Mouse (Mus musculus): ENCODE measurements around the gene Hhat.

Hhat gene

DNA sequence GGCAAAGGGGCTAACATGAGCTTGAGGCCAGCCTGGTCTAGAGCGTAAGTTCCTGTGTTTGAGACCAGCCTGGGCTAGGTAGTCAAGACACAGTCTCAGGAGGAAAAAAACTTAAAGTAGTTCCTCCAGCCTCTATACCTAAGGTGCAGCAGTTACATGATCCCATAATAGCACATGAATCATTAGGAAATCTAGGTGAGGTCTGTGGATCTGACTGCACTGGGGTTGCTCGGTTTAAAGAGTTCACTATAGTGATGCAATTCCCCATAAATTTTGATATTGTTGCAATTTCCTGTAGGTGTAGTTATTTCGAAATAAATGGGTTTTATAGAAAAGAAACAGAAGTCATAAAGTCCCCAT, 26.2 kb downstream of the Hhat start:
- DNase-seq (ENCODE audit: extremely low spot score, low spot score), result no peak

DNA sequence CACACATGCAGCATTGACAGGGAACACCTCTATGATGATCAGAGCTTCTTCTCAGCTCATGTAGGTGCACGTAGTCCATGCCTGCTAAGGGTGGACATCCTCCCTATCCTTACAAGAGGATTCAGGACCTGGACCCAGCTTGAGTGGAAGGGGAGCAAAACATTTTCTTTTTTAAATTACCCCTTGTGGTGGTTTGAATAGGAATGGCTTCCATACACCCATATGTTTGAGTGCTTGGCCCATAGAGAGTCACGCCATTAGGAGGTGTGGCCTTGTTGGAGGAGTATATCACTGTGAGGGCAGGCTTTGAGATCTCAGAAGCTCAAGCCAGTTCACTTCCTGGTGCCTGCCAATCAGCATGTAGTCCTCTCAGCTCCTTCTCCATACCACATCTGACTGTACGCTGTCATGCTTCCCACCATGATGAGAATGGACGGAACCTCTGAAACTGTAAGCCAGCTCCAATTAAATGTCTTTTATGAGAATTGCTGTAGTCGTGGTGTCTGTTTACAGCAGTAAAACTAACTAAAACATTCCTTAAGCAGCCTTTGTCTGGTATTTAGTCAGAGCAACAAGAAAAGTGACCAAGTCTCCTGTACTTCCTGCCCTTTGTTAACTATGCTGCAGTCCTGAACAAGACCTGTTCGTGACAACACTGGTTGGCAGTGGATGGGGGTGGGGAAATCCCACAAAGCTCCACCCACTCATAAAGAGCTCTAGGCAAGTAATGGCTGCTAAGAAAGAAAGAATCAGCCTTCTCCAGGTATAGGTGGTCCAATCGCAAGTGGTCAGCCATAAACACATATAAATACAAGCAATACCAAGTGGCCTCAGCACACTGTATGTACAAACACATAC, 28.4 kb downstream of the Hhat start:
- no peak for DNase-seq (ENCODE audit: extremely low spot score, low spot score)

GRCm38 (mm10) chr1:192741896-192742295, 29.1 kb downstream of the Hhat start:
- no peak for DNase-seq (ENCODE audit: extremely low spot score, low spot score)

DNA sequence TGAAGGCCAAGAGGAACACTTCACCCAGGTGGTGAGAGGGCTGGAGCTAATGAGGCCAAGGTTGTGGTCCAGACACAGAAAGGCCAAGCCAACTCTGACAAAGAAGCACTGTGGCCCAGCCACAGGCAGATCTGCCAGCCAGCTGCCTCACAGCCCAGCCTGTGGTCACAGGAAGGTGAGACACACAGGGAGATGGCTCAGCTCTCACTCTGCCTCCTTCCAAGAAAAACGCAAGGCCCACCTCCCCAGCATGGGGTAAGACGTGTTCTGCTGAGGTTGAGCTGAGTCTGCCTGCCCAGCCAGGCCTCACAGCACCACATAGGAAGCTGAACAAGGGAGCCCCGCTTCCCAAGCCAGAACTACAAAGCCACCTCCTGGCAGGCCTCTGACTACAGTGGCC, 34.5 kb downstream of the Hhat start:
- no peak for DNase-seq (ENCODE audit: extremely low spot score, low spot score)

GRCm38 (mm10) chr1:192736002-192736426, 35.0 kb downstream of the Hhat start:
- no peak for DNase-seq (ENCODE audit: extremely low spot score, low spot score)

- DNase-seq (ENCODE audit: extremely low spot score, low spot score), result no peak
These were observed 40.5 kb downstream of the Hhat start for GRCm38 (mm10) chr1:192730517-192730916.

- DNase-seq (ENCODE audit: extremely low spot score, low spot score), result peak; percentile 68
These were observed 43.9 kb downstream of the Hhat start for GRCm38 (mm10) chr1:192726996-192727624.

DNA sequence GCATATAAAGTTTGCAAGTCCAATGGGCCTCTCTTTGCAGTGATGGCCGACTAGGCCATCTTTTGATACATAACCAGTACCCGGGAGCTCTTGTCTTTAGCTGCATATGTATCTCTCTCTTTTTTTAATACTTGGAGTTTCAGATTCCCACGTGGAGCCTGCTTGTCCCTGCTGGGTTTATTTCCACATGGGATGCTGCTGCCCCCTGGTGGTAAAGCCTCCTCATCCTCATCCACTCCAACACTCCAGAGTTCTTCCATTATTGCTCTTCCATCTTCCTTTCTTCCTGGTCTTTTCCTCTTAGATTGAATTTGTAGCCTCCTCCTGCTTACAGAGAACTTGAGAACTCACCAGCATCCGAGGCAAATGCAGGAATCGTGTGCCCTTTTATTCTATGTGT, 48.9 kb downstream of the Hhat start:
- DNase-seq (ENCODE audit: extremely low spot score, low spot score), result peak; percentile 74

- no peak for DNase-seq (ENCODE audit: extremely low spot score, low spot score)
These were observed 50.9 kb downstream of the Hhat start for GRCm38 (mm10) chr1:192720156-192720555.

DNA sequence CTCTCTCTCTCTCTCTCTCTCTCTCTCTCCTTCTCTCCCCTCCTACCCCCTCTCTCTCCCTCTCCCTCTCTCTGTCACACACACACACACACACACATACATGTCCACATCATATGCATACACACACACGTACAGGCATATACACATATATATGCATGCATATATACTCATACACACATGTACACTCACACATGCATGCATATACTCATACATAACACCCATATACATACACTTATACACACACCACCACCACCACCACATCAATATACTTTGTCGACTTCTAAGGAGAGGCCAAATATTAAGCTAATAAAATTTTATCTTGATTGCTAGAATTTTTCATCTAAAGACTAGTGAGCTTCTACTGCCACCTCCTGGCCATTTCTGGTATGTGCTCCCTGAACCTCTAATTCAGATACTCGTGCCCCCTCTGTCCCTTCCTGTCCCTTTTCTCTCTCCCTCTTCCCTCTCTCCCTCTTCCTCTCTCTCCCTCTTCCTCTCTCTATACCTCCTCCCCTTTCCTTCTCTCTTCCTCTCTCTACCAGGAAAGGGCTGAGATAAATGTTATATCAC, 59.2 kb downstream of the Hhat start:
- peak; percentile 57 for DNase-seq (ENCODE audit: extremely low spot score, low spot score)

DNA sequence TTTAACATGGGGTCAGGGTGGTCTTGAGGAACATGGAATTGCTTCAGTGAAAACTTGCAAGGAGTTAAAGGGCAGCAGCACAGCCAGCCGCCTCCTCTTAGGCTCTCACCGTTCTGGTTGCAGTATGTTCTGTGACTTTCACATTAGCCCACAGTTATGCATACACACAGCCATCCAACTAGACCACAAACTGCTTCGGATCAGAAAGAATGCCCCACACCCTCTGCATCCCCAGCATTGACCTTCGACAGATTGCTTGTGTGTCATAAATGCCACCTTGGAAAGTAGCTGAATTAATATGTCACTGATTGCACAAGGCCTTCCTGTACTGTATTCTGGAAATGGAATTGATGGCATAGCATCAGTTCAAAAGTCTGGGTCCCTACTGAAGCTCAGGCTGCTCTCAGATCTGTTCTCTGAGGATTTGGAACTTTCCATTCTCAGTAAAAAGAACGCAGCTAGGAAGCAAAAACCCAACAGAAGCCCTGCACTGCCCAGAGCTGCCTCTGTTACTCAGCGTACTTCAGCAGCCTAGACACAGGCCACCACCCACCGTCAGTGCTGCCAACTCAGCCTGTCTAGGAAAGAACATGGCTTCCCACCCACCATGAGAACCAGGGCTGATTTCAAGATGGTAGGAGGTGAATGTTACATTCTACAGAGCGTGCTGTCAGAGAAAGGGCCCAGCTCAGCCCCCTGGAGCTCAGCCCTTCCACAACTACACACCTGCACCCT, 70.5 kb downstream of the Hhat start:
- no peak for DNase-seq (ENCODE audit: extremely low spot score, low spot score)

GRCm38 (mm10) chr1:192699101-192699500, 71.9 kb downstream of the Hhat start:
- no peak for DNase-seq (ENCODE audit: extremely low spot score, low spot score)

DNA sequence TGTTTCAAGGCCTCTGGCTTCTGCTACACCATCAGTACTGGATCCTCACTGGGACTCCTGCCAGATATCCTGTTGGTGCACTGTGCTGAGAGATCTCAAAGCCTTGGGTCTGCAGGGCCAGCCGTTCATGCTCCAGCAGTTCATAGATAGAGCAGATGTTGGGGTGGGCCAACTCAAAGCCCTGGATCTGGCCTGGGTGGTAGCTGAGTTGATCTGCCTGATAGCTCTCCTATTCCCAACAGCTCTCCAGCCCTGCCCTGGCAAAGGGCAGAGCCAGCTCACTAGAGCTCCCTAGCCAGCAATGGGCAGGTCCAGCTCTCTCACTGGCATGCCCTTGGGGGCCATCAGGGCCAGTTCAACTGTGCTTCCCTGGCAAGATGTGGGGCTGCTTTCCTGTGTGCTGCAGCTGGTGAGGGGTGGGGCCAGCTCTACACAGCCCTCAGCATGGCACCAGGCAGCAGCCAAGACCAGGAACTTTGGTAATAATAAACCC, 74.6 kb downstream of the Hhat start:
- no peak for DNase-seq (ENCODE audit: extremely low spot score, low spot score)

- no peak for DNase-seq (ENCODE audit: extremely low spot score, low spot score)
These were observed 77.4 kb downstream of the Hhat start for GRCm38 (mm10) chr1:192693644-192694043.

DNA sequence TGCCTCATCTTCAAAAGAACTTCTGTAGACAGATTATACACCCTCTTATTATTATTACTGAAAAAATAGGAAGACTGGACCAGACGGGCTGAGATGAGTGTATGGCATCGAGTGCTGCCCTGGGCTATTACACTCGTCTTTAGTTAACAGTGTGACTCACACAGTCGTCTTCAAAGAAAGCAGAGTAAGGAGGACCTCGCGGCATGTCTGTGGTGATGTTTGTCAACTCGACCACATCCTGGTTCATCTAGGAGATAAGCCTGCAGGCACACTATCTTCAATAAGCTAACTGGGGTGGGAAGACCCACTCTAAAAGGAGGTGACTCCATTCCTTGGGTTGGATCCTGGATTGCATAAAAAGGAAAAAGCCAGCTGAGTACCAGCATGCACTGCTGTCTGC, 78.0 kb downstream of the Hhat start:
- no peak for DNase-seq (ENCODE audit: extremely low spot score, low spot score)

GRCm38 (mm10) chr1:192682219-192682951, 88.6 kb downstream of the Hhat start:
- DNase-seq (ENCODE audit: extremely low spot score, low spot score), result no peak

GRCm38 (mm10) chr1:192677236-192677635, 93.8 kb downstream of the Hhat start:
- DNase-seq (ENCODE audit: extremely low spot score, low spot score), result no peak

DNA sequence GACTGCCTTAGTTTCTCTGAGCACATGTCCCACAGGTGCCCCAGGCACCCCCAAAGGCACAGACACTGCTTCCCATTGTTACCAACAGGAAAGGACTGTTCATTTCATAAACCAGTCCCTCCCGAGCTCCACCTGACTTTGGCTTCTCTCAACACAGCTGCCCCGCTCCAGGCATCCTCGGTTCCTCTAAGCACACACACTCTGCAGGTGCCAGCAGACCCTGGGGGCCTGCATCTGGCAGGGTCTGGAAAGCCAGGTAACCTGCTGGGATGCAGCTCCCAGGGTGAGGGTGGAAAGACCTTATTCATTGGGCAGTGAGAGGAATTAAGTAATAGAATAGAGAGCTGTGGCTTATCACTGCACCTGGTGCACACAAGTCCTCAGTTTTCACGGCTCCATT, 107.4 kb downstream of the Hhat start:
- no peak for DNase-seq (ENCODE audit: extremely low spot score, low spot score)

GRCm38 (mm10) chr1:192663092-192663491, 107.9 kb downstream of the Hhat start:
- DNase-seq (ENCODE audit: extremely low spot score, low spot score), result no peak

DNA sequence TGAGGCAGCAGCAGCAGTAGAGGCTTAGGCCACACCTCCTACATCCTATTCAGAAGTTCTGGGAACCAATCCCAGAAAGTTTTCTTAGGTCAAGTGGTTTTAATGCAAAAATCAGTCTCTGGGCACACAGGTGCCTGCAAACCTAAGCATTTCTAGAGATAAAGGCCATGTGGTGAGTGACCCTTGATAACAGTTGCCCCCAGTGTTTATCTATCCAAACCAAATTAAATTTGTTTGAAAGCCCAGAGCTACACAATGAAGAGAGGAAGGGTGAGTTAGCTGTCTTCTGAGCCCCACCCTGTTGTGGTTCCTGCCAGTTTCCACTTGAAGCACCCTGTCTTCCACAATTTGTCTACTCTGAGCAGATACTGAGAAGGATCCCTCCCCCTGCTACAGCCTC, 109.4 kb downstream of the Hhat start:
- no peak for DNase-seq (ENCODE audit: extremely low spot score, low spot score)

- DNase-seq (ENCODE audit: extremely low spot score, low spot score), result no peak
These were observed 113.6 kb downstream of the Hhat start for GRCm38 (mm10) chr1:192657417-192657816.

All from neural tube, embryonic 10.5 days (tissue).